Mouse (Mus musculus) limb, embryonic 12.5 days (tissue): Measurements from ENCODE around the gene B4galt2. TPM values are rescaled to one million over a fixed set of nuclear protein-coding genes. Genes with fewer than 3 reads are reported as not detected.

Source experiments
- ATAC-seq: fragments of 200-750 bp; cut with Nextera tagmentation; 2 replicates; pipeline ENCODE4 v1.8.0; 2017; ENCODE audit warnings: low read depth, moderate TSS enrichment; ENCODE audit not compliant: insufficient number of reproducible peaks, insufficient read depth, low FRiP score, low TSS enrichment
- H3K27ac ChIP-seq: fragments of 300-500 bp; sonication (generic); 2 replicates; pipeline ENCODE4 v1.5.1; 2016; ENCODE audit warnings: mild to moderate bottlenecking, moderate library complexity
- H3K27me3 ChIP-seq: fragments of 300-500 bp; sonication (generic); 2 replicates; pipeline ENCODE4 v1.6.1; 2016; ENCODE audit warnings: mild to moderate bottlenecking, moderate library complexity
- H3K36me3 ChIP-seq: fragments of 300-500 bp; sonication (generic); 2 replicates; pipeline ENCODE4 v1.6.1; 2016; ENCODE audit warnings: mild to moderate bottlenecking, moderate library complexity
- H3K4me1 ChIP-seq: fragments of 300-500 bp; sonication (generic); replicated peaks from 2 replicates; pipeline ENCODE4 v1.6.1; 2016
- H3K4me2 ChIP-seq: fragments of 300-500 bp; sonication (generic); 2 replicates; pipeline ENCODE4 v1.6.1; 2016; ENCODE audit warnings: mild to moderate bottlenecking, moderate library complexity
- H3K4me3 ChIP-seq: fragments of 300-500 bp; sonication (generic); replicated peaks from 2 replicates; pipeline ENCODE4 v1.5.1; 2016; ENCODE audit warnings: mild to moderate bottlenecking
- H3K9ac ChIP-seq: fragments of 300-500 bp; sonication (generic); replicated peaks from 2 replicates; pipeline ENCODE4 v1.6.1; 2016; ENCODE audit warnings: mild to moderate bottlenecking, moderate library complexity
- H3K9me3 ChIP-seq: fragments of 300-500 bp; sonication (generic); 2 replicates; pipeline ENCODE4 v1.6.1; 2016; ENCODE audit warnings: mild to moderate bottlenecking, moderate library complexity
- WGBS: fragments of 180-500 bp; shearing (Covaris S2); methylation state at CpG from one replicate; pipeline ENCODE4 v1.1.7; 2016; 5-methylcytosine and 5-hydroxymethylcytosine counted together
- polyA plus RNA-seq: library from polyadenylated mRNA; unstranded; fragments of >200 nt; fragmentation: Nextera tagmentation; extraction: Ambion mirVana; gene quantifications from 2 replicates; pipeline ENCODE4 v1.2.1, GENCODE M21; 2016

The B4galt2 gene
- polyA plus RNA-seq, 1 experiment from 2014 or later = 36.4 TPM

DNA sequence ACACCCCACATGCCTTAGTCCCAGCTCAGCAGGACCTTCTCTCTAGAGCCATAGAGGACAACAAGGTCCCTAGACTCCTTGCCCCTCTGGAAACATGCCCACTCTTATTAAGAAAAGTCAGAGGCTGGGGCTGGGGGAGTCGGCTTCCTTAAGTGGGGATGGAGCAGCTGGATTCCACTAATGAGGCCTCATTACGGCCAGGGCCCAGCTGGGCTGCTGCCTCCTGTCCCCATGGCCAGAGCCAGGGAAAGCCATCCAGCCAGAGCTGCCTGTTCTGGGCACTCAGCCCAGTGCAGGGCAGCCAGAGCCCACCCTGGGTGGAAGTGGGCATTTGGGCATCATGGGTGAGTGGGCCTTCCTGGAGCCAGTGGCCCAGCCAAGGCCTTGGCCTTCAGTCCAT, 36.3 kb downstream of the B4galt2 start:
- WGBS = 12% methylated on average over 2 of the region's 2 CpGs
- no peaks in the 10 kb centered on the region for H3K9me3 ChIP-seq
- no peak overlapping the region for H3K4me3 ChIP-seq
- no peak overlapping the region for H3K4me2 ChIP-seq
- H3K9ac ChIP-seq = no peak overlapping the region; the same call in 1 of the 2 replicates
- H3K27ac ChIP-seq = peak overlapping the region; percentile 72
- peak; percentile 58; the same call in 1 of the 2 replicates for ATAC-seq
- no peaks in the 10 kb centered on the region for H3K27me3 ChIP-seq
- peaks cover 11% of the 10 kb centered on the region for H3K4me1 ChIP-seq
- H3K36me3 ChIP-seq = peaks cover 37% of the 10 kb centered on the region

GRCm38 (mm10) chr4:117846261-117846660, 37.0 kb downstream of the B4galt2 start:
- Histone ChIP-seq H3K27me3 (no peaks in the 10 kb centered on the region), H3K27ac (peak overlapping the region; percentile 72; the same call in 1 of the 2 replicates), H3K9ac (no peak overlapping the region), H3K4me2 (no peak overlapping the region), H3K4me1 (peaks cover 17% of the 10 kb centered on the region), H3K36me3 (peaks cover 37% of the 10 kb centered on the region), H3K9me3 (no peaks in the 10 kb centered on the region), H3K4me3 (no peak overlapping the region)
- no peak for ATAC-seq
- 94% methylated on average over 4 of the region's 4 CpGs for WGBS

DNA sequence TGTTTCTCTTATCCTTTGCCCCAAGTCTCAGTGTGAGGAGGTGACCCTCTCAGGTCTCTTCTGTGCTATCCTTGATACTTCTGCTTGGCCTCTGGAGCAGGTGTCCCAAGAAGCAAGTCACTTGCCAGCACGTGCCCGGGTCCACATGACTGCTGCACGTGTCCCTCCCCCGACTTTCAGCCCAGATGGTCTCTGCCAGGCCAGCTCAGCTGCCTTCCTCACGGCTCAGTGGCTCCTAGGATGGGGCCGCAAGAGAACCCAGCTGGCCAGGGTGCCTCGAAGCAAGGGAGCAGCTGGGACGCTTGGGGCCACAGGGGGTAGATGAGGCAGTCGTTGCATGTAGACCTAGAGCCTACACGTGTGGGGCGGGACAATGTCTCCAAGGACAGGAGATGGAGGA, 38.0 kb downstream of the B4galt2 start:
- Histone ChIP-seq H3K36me3 (peaks cover 45% of the 10 kb centered on the region), H3K27me3 (no peaks in the 10 kb centered on the region), H3K4me1 (peaks cover 19% of the 10 kb centered on the region), H3K4me2 (no peak overlapping the region), H3K4me3 (no peak overlapping the region), H3K9ac (no peak overlapping the region), H3K9me3 (no peaks in the 10 kb centered on the region), H3K27ac (no peak overlapping the region)
- ATAC-seq = no peak
- WGBS = 87% methylated on average over 11 of the region's 11 CpGs

DNA sequence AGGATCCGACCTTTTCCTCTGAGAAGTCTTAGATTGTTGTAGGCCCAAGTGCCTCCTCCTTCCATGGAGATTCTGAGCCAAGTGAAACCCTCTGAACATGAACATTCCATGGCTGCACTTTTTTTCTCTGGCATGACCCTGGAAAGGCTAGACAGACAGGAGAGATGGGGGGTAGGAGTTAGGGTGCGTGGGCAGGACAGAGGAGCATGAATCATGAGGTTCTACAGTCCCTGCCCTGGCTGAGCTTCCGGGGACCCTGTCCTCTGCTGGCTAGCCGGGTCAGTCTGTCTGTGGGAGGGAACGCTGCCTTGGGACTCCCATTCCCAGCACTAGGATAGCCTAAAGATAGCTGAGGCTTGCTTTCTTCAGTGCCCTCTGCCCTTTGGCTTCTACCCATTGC, 38.8 kb downstream of the B4galt2 start:
- Histone ChIP-seq H3K4me1 (peaks cover 23% of the 10 kb centered on the region), H3K9me3 (no peaks in the 10 kb centered on the region), H3K27ac (no peak overlapping the region), H3K36me3 (peaks cover 41% of the 10 kb centered on the region), H3K4me2 (no peak overlapping the region), H3K9ac (no peak overlapping the region), H3K4me3 (no peak overlapping the region), H3K27me3 (no peaks in the 10 kb centered on the region)
- ATAC-seq = no peak
- 78% methylated on average over 5 of the region's 5 CpGs for WGBS

DNA sequence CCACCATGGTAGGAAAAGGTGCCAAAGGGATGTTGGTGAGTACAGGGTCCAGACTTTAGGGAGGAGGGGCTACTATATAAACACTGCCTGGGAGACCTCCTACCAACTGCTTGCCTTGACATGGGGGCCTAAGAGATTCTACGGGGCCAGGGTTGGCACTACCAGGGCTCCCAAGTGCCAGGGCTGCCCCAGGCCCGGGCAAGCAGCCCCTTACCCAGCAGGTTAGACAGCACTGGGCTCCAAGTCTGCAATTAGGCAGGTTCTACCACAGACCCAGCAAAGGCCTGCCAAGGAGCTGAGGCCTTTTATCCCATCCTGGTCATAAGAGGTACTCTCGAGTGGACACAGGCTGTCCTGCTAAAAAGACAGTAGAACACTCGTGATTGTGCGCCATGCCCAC, 40.2 kb downstream of the B4galt2 start:
- no peak overlapping the region for H3K27ac ChIP-seq
- ATAC-seq = no peak

GRCm38 (mm10) chr4:117841566-117841965, 41.7 kb downstream of the B4galt2 start:
- no peaks in the 10 kb centered on the region for H3K27me3 ChIP-seq
- H3K4me2 ChIP-seq = no peak overlapping the region
- no peak overlapping the region for H3K27ac ChIP-seq
- H3K4me3 ChIP-seq = no peak overlapping the region
- no peak for ATAC-seq
- no peaks in the 10 kb centered on the region for H3K9me3 ChIP-seq
- WGBS = 50% methylated on average over 3 of the region's 3 CpGs
- peaks cover 36% of the 10 kb centered on the region for H3K36me3 ChIP-seq
- peaks cover 14% of the 10 kb centered on the region; the same call in 1 of the 2 replicates for H3K4me1 ChIP-seq
- no peak overlapping the region for H3K9ac ChIP-seq

More for the DNA sequence above, 40.2 kb downstream of the B4galt2 start:
- H3K9ac ChIP-seq = no peak overlapping the region
- 86% methylated on average over 5 of the region's 5 CpGs for WGBS
- no peaks in the 10 kb centered on the region for H3K9me3 ChIP-seq
- H3K4me2 ChIP-seq = no peak overlapping the region
- no peak overlapping the region for H3K4me3 ChIP-seq
- H3K4me1 ChIP-seq = peaks cover 23% of the 10 kb centered on the region
- H3K27me3 ChIP-seq = no peaks in the 10 kb centered on the region
- peaks cover 36% of the 10 kb centered on the region for H3K36me3 ChIP-seq

DNA sequence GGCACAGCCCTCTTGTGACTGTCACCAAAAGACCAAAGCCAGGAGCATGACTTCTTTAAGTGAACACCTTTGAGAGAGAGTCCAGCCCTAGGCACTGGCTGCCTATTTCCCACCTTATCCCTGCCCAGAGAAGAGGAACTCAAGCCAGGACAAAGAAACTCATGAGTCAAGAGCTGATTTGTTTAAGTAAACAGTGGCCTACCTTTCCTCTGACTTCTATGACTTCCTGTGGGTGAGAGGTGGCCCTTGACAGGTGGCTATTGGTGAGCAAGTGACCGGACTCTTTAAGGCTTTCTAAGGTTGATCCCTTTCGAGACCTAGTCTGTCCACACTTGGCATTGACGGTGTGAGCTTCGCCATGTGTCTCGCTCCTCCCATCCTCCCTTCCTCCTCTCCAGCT, 42.5 kb downstream of the B4galt2 start:
- no peak for ATAC-seq
- H3K4me3 ChIP-seq = no peak overlapping the region
- no peak overlapping the region for H3K9ac ChIP-seq
- no peaks in the 10 kb centered on the region for H3K27me3 ChIP-seq
- H3K36me3 ChIP-seq = peaks cover 29% of the 10 kb centered on the region
- peaks cover 12% of the 10 kb centered on the region; the same call in 1 of the 2 replicates for H3K4me1 ChIP-seq
- H3K27ac ChIP-seq = no peak overlapping the region
- H3K9me3 ChIP-seq = no peaks in the 10 kb centered on the region
- H3K4me2 ChIP-seq = no peak overlapping the region
- WGBS = 88% methylated on average over 5 of the region's 5 CpGs

GRCm38 (mm10) chr4:117839366-117839765, 43.9 kb downstream of the B4galt2 start:
- no peak overlapping the region for H3K27ac ChIP-seq
- peaks cover 16% of the 10 kb centered on the region; the same call in 1 of the 2 replicates for H3K36me3 ChIP-seq
- no peak overlapping the region for H3K9ac ChIP-seq
- 80% methylated on average over 6 of the region's 6 CpGs for WGBS
- H3K4me2 ChIP-seq = no peak overlapping the region
- no peaks in the 10 kb centered on the region for H3K9me3 ChIP-seq
- H3K4me1 ChIP-seq = peaks cover 17% of the 10 kb centered on the region
- H3K4me3 ChIP-seq = no peak overlapping the region
- ATAC-seq = no peak
- H3K27me3 ChIP-seq = no peaks in the 10 kb centered on the region

DNA sequence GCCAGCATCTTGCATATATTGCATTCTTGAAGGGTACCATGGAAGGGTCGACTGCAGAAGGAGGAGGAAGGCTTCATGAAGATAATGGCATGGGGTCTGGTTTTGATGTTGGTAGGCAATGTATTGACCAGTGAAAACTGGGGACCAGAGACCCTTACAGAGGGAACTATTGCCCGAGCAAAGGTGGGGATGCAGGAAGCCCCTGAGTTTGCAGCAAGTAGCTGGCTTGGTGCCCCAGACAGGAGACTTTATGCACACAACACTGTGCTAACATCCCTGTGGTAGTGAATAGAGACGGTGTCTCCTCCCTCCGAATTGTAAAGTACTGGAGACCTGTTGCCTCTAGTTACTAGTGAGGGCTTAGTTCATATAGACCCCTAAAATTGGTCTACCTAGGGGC, 46.0 kb downstream of the B4galt2 start:
- Histone ChIP-seq H3K4me2 (peak overlapping the region; percentile 8; the same call in 1 of the 2 replicates), H3K27ac (no peak overlapping the region), H3K4me3 (peak overlapping the region; percentile 5; the same call in 1 of the 2 replicates), H3K27me3 (no peaks in the 10 kb centered on the region), H3K36me3 (0 out of 2 replicates have a peak, but pooled peaks cover 8% of the 10 kb centered on the region), H3K9me3 (no peaks in the 10 kb centered on the region), H3K9ac (no peak overlapping the region), H3K4me1 (peaks cover 23% of the 10 kb centered on the region)
- 65% methylated on average over 4 of the region's 4 CpGs for WGBS
- ATAC-seq = no peak

GRCm38 (mm10) chr4:117836204-117836767, 47.0 kb downstream of the B4galt2 start:
- Histone ChIP-seq H3K4me1 (peaks cover 17% of the 10 kb centered on the region), H3K9me3 (no peaks in the 10 kb centered on the region), H3K9ac (peak overlapping the region; percentile 81), H3K4me2 (peak overlapping the region; percentile 74), H3K27me3 (no peaks in the 10 kb centered on the region), H3K27ac (peak overlapping the region; percentile 93), H3K36me3 (0 out of 2 replicates have a peak, but pooled peaks cover 8% of the 10 kb centered on the region), H3K4me3 (peak overlapping the region; percentile 87)
- ATAC-seq = peak; percentile 87
- WGBS = under 1% methylated on average over 44 of the region's 48 CpGs

DNA sequence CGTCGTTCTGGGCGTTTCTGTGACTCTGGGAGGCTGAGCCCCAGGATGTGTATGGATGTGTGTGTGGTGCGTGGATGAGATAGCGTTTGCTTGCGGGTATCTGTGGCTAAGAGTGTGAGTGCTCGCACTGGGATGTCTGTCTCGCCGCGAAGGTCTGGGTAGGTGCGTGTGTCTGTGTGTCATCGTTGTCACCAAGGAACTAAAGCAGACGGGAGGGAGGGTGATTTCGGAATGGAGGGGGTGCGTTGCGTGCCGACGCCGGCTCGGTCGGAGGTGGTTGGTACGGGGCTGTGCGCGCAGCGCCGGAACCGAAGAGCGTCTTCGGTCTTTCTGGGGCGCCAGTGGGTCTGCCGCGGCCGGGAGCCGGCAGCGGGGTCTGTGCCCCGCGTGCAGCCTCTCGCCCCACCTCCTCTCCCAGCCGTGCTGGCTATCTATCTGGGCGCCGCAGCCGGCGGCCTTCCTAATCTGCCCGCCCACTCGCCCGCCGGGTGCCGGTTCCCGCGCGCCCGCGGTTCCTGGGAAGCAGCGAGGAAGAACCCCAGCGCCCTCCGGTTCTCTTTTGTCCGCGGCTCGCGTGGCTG, 47.7 kb downstream of the B4galt2 start:
- ATAC-seq = peak; percentile 7; the same call in 1 of the 2 replicates

More for the DNA sequence above, 47.7 kb downstream of the B4galt2 start:
- Histone ChIP-seq H3K27ac (peak overlapping the region; percentile 93), H3K4me1 (peaks cover 17% of the 10 kb centered on the region), H3K4me3 (peak overlapping the region; percentile 87), H3K9me3 (no peaks in the 10 kb centered on the region), H3K9ac (peak overlapping the region; percentile 81), H3K4me2 (peak overlapping the region; percentile 74), H3K27me3 (no peaks in the 10 kb centered on the region; the same call in 1 of the 2 replicates), H3K36me3 (0 out of 2 replicates have a peak, but pooled peaks cover 3% of the 10 kb centered on the region)
- under 1% methylated on average over 56 of the region's 60 CpGs for WGBS
